Mouse (Mus musculus): Measurements from ENCODE around the gene Ndufs1. TPM values are rescaled to one million over a fixed set of nuclear protein-coding genes. Genes with fewer than 3 reads are reported as not detected.
"Not testable (repeated sequence)": the region's sequence is repeated elsewhere in the genome, so short reads cannot be mapped to it uniquely, and the experiment has no call there.

The Ndufs1 gene
- polyA plus RNA-seq, 1 experiment from 2014 or later: 132 TPM

- H3K27ac ChIP-seq: no peak overlapping the region
- no peak for ATAC-seq (ENCODE audit: borderline replicate concordance, extremely low read depth, low FRiP score, low TSS enrichment)
- no peaks in the 10 kb centered on the region for H3K9me3 ChIP-seq
- H3K36me3 ChIP-seq: peaks cover 24% of the 10 kb centered on the region
- WGBS: 80% methylated on average over 5 of the region's 5 CpGs
- no peak overlapping the region for H3K9ac ChIP-seq
- peaks cover 12% of the 10 kb centered on the region for H3K4me1 ChIP-seq
- H3K27me3 ChIP-seq: no peaks in the 10 kb centered on the region
- no peak overlapping the region for H3K4me3 ChIP-seq
- H3K4me2 ChIP-seq: no peak overlapping the region
Observed at GRCm38 (mm10) chr1:63182212-63182611, 5.6 kb upstream of the Ndufs1 start.

- H3K9ac ChIP-seq: no peak overlapping the region
Observed at GRCm38 (mm10) chr1:63181480-63181879, 4.8 kb upstream of the Ndufs1 start.

GRCm38 (mm10) chr1:63181019-63181418, 4.4 kb upstream of the Ndufs1 start:
- H3K4me1 ChIP-seq: peaks cover 12% of the 10 kb centered on the region
- ATAC-seq (ENCODE audit: borderline replicate concordance, extremely low read depth, low FRiP score, low TSS enrichment): peak; percentile 71
- WGBS: under 1% methylated on average over 3 of the region's 3 CpGs
- H3K4me3 ChIP-seq: no peak overlapping the region
- peaks cover 24% of the 10 kb centered on the region for H3K36me3 ChIP-seq
- H3K27ac ChIP-seq: no peak overlapping the region
- no peak overlapping the region for H3K9ac ChIP-seq
- H3K9me3 ChIP-seq: no peaks in the 10 kb centered on the region
- H3K27me3 ChIP-seq: no peaks in the 10 kb centered on the region
- no peak overlapping the region for H3K4me2 ChIP-seq

More at GRCm38 (mm10) chr1:63181480-63181879, 4.8 kb upstream of the Ndufs1 start:
- Histone ChIP-seq H3K27me3 (no peaks in the 10 kb centered on the region), H3K27ac (no peak overlapping the region), H3K4me3 (no peak overlapping the region), H3K4me2 (no peak overlapping the region), H3K9me3 (no peaks in the 10 kb centered on the region), H3K4me1 (peaks cover 12% of the 10 kb centered on the region), H3K36me3 (peaks cover 24% of the 10 kb centered on the region)
- no peak for ATAC-seq (ENCODE audit: borderline replicate concordance, extremely low read depth, low FRiP score, low TSS enrichment)
- 100% methylated on average over 1 of the region's 1 CpGs for WGBS

GRCm38 (mm10) chr1:63180575-63180974, 3.9 kb upstream of the Ndufs1 start:
- H3K9me3 ChIP-seq: not testable (repeated sequence)

GRCm38 (mm10) chr1:63180122-63180521, 3.5 kb upstream of the Ndufs1 start:
- no peaks in the 10 kb centered on the region for H3K9me3 ChIP-seq
- peaks cover 18% of the 10 kb centered on the region for H3K4me1 ChIP-seq
- no peak for ATAC-seq (ENCODE audit: borderline replicate concordance, extremely low read depth, low FRiP score, low TSS enrichment)
- no peak overlapping the region for H3K27ac ChIP-seq
- WGBS: 88% methylated on average over 4 of the region's 4 CpGs
- no peak overlapping the region for H3K4me2 ChIP-seq
- H3K4me3 ChIP-seq: no peak overlapping the region
- no peak overlapping the region for H3K9ac ChIP-seq
- H3K27me3 ChIP-seq: no peaks in the 10 kb centered on the region
- H3K36me3 ChIP-seq: peaks cover 24% of the 10 kb centered on the region

More at GRCm38 (mm10) chr1:63180575-63180974, 3.9 kb upstream of the Ndufs1 start:
- 66% methylated on average over 4 of the region's 4 CpGs for WGBS
- peaks cover 14% of the 10 kb centered on the region for H3K4me1 ChIP-seq
- not testable (repeated sequence) for H3K4me3 ChIP-seq; H3K27ac ChIP-seq; H3K9ac ChIP-seq; H3K27me3 ChIP-seq; H3K4me2 ChIP-seq; ATAC-seq (ENCODE audit: borderline replicate concordance, extremely low read depth, low FRiP score, low TSS enrichment)
- H3K36me3 ChIP-seq: peaks cover 24% of the 10 kb centered on the region

- Histone ChIP-seq H3K4me3 (peak overlapping the region; percentile 92), H3K4me1 (peaks cover 22% of the 10 kb centered on the region), H3K27me3 (no peaks in the 10 kb centered on the region), H3K9me3 (no peaks in the 10 kb centered on the region), H3K27ac (no peak overlapping the region), H3K36me3 (peaks cover 24% of the 10 kb centered on the region), H3K9ac (peak overlapping the region; percentile 96; the same call in 1 of the 2 replicates), H3K4me2 (peak overlapping the region; percentile 64)
- ATAC-seq (ENCODE audit: borderline replicate concordance, extremely low read depth, low FRiP score, low TSS enrichment): no peak
- WGBS: 57% methylated on average over 3 of the region's 3 CpGs
Observed at GRCm38 (mm10) chr1:63178308-63178707, 1.7 kb upstream of the Ndufs1 start.

GRCm38 (mm10) chr1:63176259-63176603, 402 bp downstream of the Ndufs1 start:
- peak overlapping the region; percentile 96 for H3K9ac ChIP-seq
- peak overlapping the region; percentile 64 for H3K4me2 ChIP-seq
- no peaks in the 10 kb centered on the region for H3K9me3 ChIP-seq
- H3K36me3 ChIP-seq: peaks cover 27% of the 10 kb centered on the region
- H3K4me3 ChIP-seq: peak overlapping the region; percentile 92
- peak; percentile 35 for ATAC-seq (ENCODE audit: borderline replicate concordance, extremely low read depth, low FRiP score, low TSS enrichment)
- peak overlapping the region; percentile 93; the same call in 1 of the 2 replicates for H3K27ac ChIP-seq
- peaks cover 22% of the 10 kb centered on the region for H3K4me1 ChIP-seq
- 0% methylated on average over 14 of the region's 14 CpGs for WGBS
- H3K27me3 ChIP-seq: no peaks in the 10 kb centered on the region

GRCm38 (mm10) chr1:63175853-63176252, 780 bp downstream of the Ndufs1 start:
- no peak for ATAC-seq (ENCODE audit: borderline replicate concordance, extremely low read depth, low FRiP score, low TSS enrichment)
- H3K36me3 ChIP-seq: peaks cover 30% of the 10 kb centered on the region
- no peaks in the 10 kb centered on the region for H3K9me3 ChIP-seq
- 9% methylated on average over 11 of the region's 11 CpGs for WGBS
- peak overlapping the region; percentile 92 for H3K4me3 ChIP-seq
- peak overlapping the region; percentile 96 for H3K9ac ChIP-seq
- no peak overlapping the region for H3K27ac ChIP-seq
- H3K4me2 ChIP-seq: peak overlapping the region; percentile 64
- no peaks in the 10 kb centered on the region for H3K27me3 ChIP-seq
- H3K4me1 ChIP-seq: peaks cover 22% of the 10 kb centered on the region

GRCm38 (mm10) chr1:63168638-63169037, 8.0 kb downstream of the Ndufs1 start:
- Histone ChIP-seq H3K36me3 (peaks cover 69% of the 10 kb centered on the region), H3K4me1 (no peaks in the 10 kb centered on the region)
- 90% methylated on average over 2 of the region's 2 CpGs for WGBS

GRCm38 (mm10) chr1:63140231-63140630, 36.4 kb downstream of the Ndufs1 start:
- Histone ChIP-seq H3K9me3 (no peaks in the 10 kb centered on the region), H3K4me2 (no peak overlapping the region), H3K27ac (no peak overlapping the region), H3K9ac (no peak overlapping the region), H3K4me1 (no peaks in the 10 kb centered on the region), H3K27me3 (no peaks in the 10 kb centered on the region), H3K36me3 (peaks cover 45% of the 10 kb centered on the region), H3K4me3 (no peak overlapping the region)
- 91% methylated on average over 13 of the region's 13 CpGs for WGBS
- no peak for ATAC-seq (ENCODE audit: borderline replicate concordance, extremely low read depth, low FRiP score, low TSS enrichment)

More at GRCm38 (mm10) chr1:63168638-63169037, 8.0 kb downstream of the Ndufs1 start:
- Histone ChIP-seq H3K27ac (no peak overlapping the region), H3K4me3 (no peak overlapping the region), H3K9me3 (no peaks in the 10 kb centered on the region), H3K9ac (no peak overlapping the region), H3K4me2 (no peak overlapping the region), H3K27me3 (no peaks in the 10 kb centered on the region)
- no peak for ATAC-seq (ENCODE audit: borderline replicate concordance, extremely low read depth, low FRiP score, low TSS enrichment)

GRCm38 (mm10) chr1:63138586-63138985, 38.0 kb downstream of the Ndufs1 start:
- not testable (repeated sequence) for H3K4me3 ChIP-seq; H3K27ac ChIP-seq; ATAC-seq (ENCODE audit: borderline replicate concordance, extremely low read depth, low FRiP score, low TSS enrichment); H3K27me3 ChIP-seq; H3K4me1 ChIP-seq; H3K9me3 ChIP-seq; H3K4me2 ChIP-seq; H3K9ac ChIP-seq
- H3K36me3 ChIP-seq: peaks cover 28% of the 10 kb centered on the region
- WGBS: 88% methylated on average over 1 of the region's 1 CpGs

- Histone ChIP-seq H3K36me3 (peaks cover 24% of the 10 kb centered on the region), H3K4me2 (no peak overlapping the region), H3K4me3 (no peak overlapping the region), H3K27me3 (no peaks in the 10 kb centered on the region), H3K27ac (no peak overlapping the region), H3K4me1 (no peaks in the 10 kb centered on the region), H3K9me3 (no peaks in the 10 kb centered on the region), H3K9ac (no peak overlapping the region)
- WGBS: 71% methylated on average over 2 of the region's 2 CpGs
- ATAC-seq (ENCODE audit: borderline replicate concordance, extremely low read depth, low FRiP score, low TSS enrichment): no peak
Observed at GRCm38 (mm10) chr1:63137971-63138370, 38.7 kb downstream of the Ndufs1 start.

- Histone ChIP-seq H3K4me2 (no peak overlapping the region), H3K9ac (no peak overlapping the region), H3K27ac (no peak overlapping the region), H3K27me3 (no peaks in the 10 kb centered on the region), H3K4me3 (no peak overlapping the region), H3K4me1 (peaks cover 7% of the 10 kb centered on the region; the same call in 1 of the 2 replicates), H3K36me3 (peaks cover 5% of the 10 kb centered on the region; the same call in 1 of the 2 replicates), H3K9me3 (no peaks in the 10 kb centered on the region)
- 77% methylated on average over 3 of the region's 3 CpGs for WGBS
- ATAC-seq (ENCODE audit: borderline replicate concordance, extremely low read depth, low FRiP score, low TSS enrichment): no peak
Observed at GRCm38 (mm10) chr1:63134530-63134929, 42.1 kb downstream of the Ndufs1 start.

All from lung, embryonic 15.5 days (tissue).